18 mouse cellular contexts compared by ENCODE assay signal in genomic region chr12:36674481-36674880, GRCm38 (mm10).
DNase-seq lines count a peak whose midpoint lies in the region; TF ChIP-seq lines count a peak whose summit lies in the region.
"Had no signal": no experiment of that assay in that cellular context is flagged by ENCODE, and none has a peak within 500 bp of the region (broad histone marks: within the 10 kb centered on the region; RNA-seq: fewer than 3 reads in every experiment).

No protein-coding gene starts in this region.

- no peak overlapping the region for H3K27ac ChIP-seq in MEL (ENCODE audit: control insufficient read depth, low read depth, low read length)
- no peak overlapping the region for H3K27ac ChIP-seq in thymus, adult 2 months (ENCODE audit: control insufficient read depth, insufficient read depth, low read length)
- H3K27ac ChIP-seq: embryonic facial prominence, embryonic 13.5 days; forebrain, embryonic 12.5 days; heart, embryonic 13.5 days; hindbrain, embryonic 15.5 days had no signal

- H3K79me2 ChIP-seq in MEL (ENCODE audit: control insufficient read depth, insufficient read depth, low read length, poor library complexity): no peaks in the 10 kb centered on the region

- TF ChIP-seq RAD21 in MEL (IDR thresholded peaks at IDR 0.05; ENCODE audit: low read depth, low read length): no peak

- no peaks in the 10 kb centered on the region for H3K4me1 ChIP-seq in MEL (ENCODE audit: control insufficient read depth in 1 of 2, insufficient read depth in 2 of 2, low read length in 2 of 2)
- H3K4me1 ChIP-seq in thymus, adult 2 months (replicated peaks; ENCODE audit: control insufficient read depth, insufficient read depth, low read length): no peaks in the 10 kb centered on the region
- H3K4me1 ChIP-seq: forebrain, embryonic 12.5 days; hindbrain, embryonic 15.5 days had no signal

- H3K9me3 ChIP-seq in MEL (replicated peaks; ENCODE audit: insufficient read depth, low read length): no peaks in the 10 kb centered on the region
- H3K9me3 ChIP-seq: embryonic facial prominence, embryonic 13.5 days; forebrain, embryonic 12.5 days; heart, embryonic 13.5 days; hindbrain, embryonic 15.5 days had no signal

- TF ChIP-seq CTCF in MEL (IDR thresholded peaks at IDR 0.05 in 2 of 3, conservative IDR thresholded peaks at IDR 0.05 in 1 of 3; ENCODE audit: control insufficient read depth in 1 of 3, insufficient read depth in 1 of 3, low read depth in 2 of 3, low read length in 3 of 3, poor library complexity in 1 of 3, severe bottlenecking in 1 of 3): no peak
- TF ChIP-seq CTCF in thymus, adult 2 months (IDR thresholded peaks at IDR 0.05; ENCODE audit: borderline replicate concordance, control insufficient read depth, extremely low read depth, insufficient read depth, low read length, poor library complexity): no peak

- H3K9ac ChIP-seq in MEL (ENCODE audit: control insufficient read depth, low read depth, low read length, poor library complexity, severe bottlenecking): no peak overlapping the region
- H3K9ac ChIP-seq: embryonic facial prominence, embryonic 13.5 days; forebrain, embryonic 12.5 days; heart, embryonic 13.5 days; hindbrain, embryonic 15.5 days had no signal

- no peaks in the 10 kb centered on the region for H3K27me3 ChIP-seq in MEL (ENCODE audit: control insufficient read depth in 1 of 2, insufficient read depth in 2 of 2, low read length in 2 of 2)
- H3K27me3 ChIP-seq in thymus, adult 2 months (ENCODE audit: control insufficient read depth, insufficient read depth, low read length): no peaks in the 10 kb centered on the region
- H3K27me3 ChIP-seq: embryonic facial prominence, embryonic 13.5 days; forebrain, embryonic 12.5 days; heart, embryonic 13.5 days; hindbrain, embryonic 15.5 days had no signal

- DNase-seq in MEL (ENCODE audit: low read depth, low spot score) (no peak), adipocyte (ENCODE audit: low spot score) (peak; percentile 83)
- DNase-seq in embryo, embryonic 11.5 days (ENCODE audit: low read depth, low spot score): peak; percentile 14
- peak; percentile 62 for DNase-seq in retina, postnatal 1 day
- no peak for DNase-seq in kidney, adult 18-20 months
- no peak for DNase-seq in gastrocnemius, adult 18-20 months (ENCODE audit: low spot score)
- DNase-seq in thymus, adult 2 months: no peak
- DNase-seq: adrenal gland, postnatal 14 days; cerebellum, adult 11 months; cerebellum, adult 8-10 months; cerebellum, postnatal 25 days; gastrocnemius, postnatal 36 days; heart, adult 11 months; heart, postnatal 36 days had no signal

- H3K4me3 ChIP-seq in MEL (ENCODE audit: control insufficient read depth in 1 of 2, insufficient read depth in 1 of 2, low read depth in 2 of 2, low read length in 2 of 2): no peak overlapping the region
- no peak overlapping the region for H3K4me3 ChIP-seq in thymus, adult 2 months (ENCODE audit: control insufficient read depth, insufficient read depth, low read length)
- H3K4me3 ChIP-seq: embryonic facial prominence, embryonic 13.5 days; forebrain, embryonic 12.5 days; heart, embryonic 13.5 days; hindbrain, embryonic 15.5 days had no signal

- 72% methylated on average over 2 of the region's 2 CpGs for WGBS in thymus, adult 2 months

- no peak for TF ChIP-seq POLR2A in MEL (IDR thresholded peaks at IDR 0.05; ENCODE audit: control insufficient read depth in 1 of 2, insufficient read depth in 1 of 2, low read depth in 1 of 2, low read length in 2 of 2, poor library complexity in 1 of 2)
- TF ChIP-seq POLR2A in thymus, adult 2 months (IDR thresholded peaks at IDR 0.05; ENCODE audit: control insufficient read depth, extremely low read depth, insufficient read depth, low read length, poor library complexity): no peak

- H3K36me3 ChIP-seq in MEL (ENCODE audit: control insufficient read depth in 1 of 2, insufficient read depth in 2 of 2, low read length in 2 of 2): no peaks in the 10 kb centered on the region
- no peaks in the 10 kb centered on the region for H3K36me3 ChIP-seq in thymus, adult 2 months (ENCODE audit: control insufficient read depth, insufficient read depth, low read length)
- H3K36me3 ChIP-seq: embryonic facial prominence, embryonic 13.5 days; forebrain, embryonic 12.5 days; heart, embryonic 13.5 days; hindbrain, embryonic 15.5 days had no signal

- TF ChIP-seq EP300 in MEL (IDR thresholded peaks at IDR 0.05; ENCODE audit: low read depth in 1 of 2, low read length in 2 of 2): no peak

TF ChIP-seq in MEL, 35 proteins besides CTCF, POLR2A, EP300 and RAD21:
- 0 out of 2 replicates have a peak, but pooled peaks have one; percentile 21 for TF ChIP-seq ZNF384 (IDR thresholded peaks at IDR 0.05; ENCODE audit: low read depth, low read length)
- TF ChIP-seq TCF12 (IDR thresholded peaks at IDR 0.05; ENCODE audit: low read depth, low read length): no peak
TF ChIP-seq in MEL: peak in this region for 1.

Comparison
In these comparisons a context has a peak if more than half of its experiments do, and no peak if none do; other contexts are left out.
1. DNase-seq: peak in adipocyte (single experiment), embryo, embryonic 11.5 days (single experiment) and retina, postnatal 1 day (single experiment); none in MEL (single experiment), kidney, adult 18-20 months (single experiment), gastrocnemius, adult 18-20 months (single experiment) and thymus, adult 2 months (single experiment).